Mouse (Mus musculus) E14TG2a.4 (cell line): ENCODE data around the gene Use1.
A peak's percentile ranks its signal among the peaks of the same experiment; 100 is the strongest.
"Not testable (repeated sequence)": the region's sequence is repeated elsewhere in the genome, so short reads cannot be mapped to it uniquely, and the experiment has no call there.

Experiments used
- H3K27me3 ChIP-seq: 2 replicates; pipeline ENCODE4 v1.6.1; 2014; ENCODE audit warnings: low read length, control low read depth; ENCODE audit not compliant: insufficient read depth
- H3K36me3 ChIP-seq: 2 replicates; pipeline ENCODE4 v1.6.1; 2014; ENCODE audit warnings: low read length, control low read depth; ENCODE audit not compliant: insufficient read depth
- H3K4me1 ChIP-seq: replicated peaks from 2 replicates; pipeline ENCODE4 v1.6.1; 2014; ENCODE audit warnings: low read depth, low read length, control low read depth
- H3K4me3 ChIP-seq: replicated peaks from 2 replicates; pipeline ENCODE4 v1.5.1; 2014; ENCODE audit warnings: mild to moderate bottlenecking, low read length
- H3K9me3 ChIP-seq: 2 replicates; pipeline ENCODE4 v1.6.1; 2014; ENCODE audit warnings: low read length, control low read depth
- CTCF ChIP-seq: conservative IDR thresholded peaks from 2 replicates; pipeline ENCODE4 v1.5.1; 2014; ENCODE audit warnings: low read length
- NANOG ChIP-seq: IDR thresholded peaks from 2 replicates; pipeline ENCODE4 v1.6.1; 2014; ENCODE audit warnings: borderline replicate concordance, low read length, mixed read lengths
- POU5F1 ChIP-seq: IDR thresholded peaks from 2 replicates; pipeline ENCODE4 v1.6.1; 2014; ENCODE audit warnings: low read length, borderline replicate concordance

Use1 gene

DNA sequence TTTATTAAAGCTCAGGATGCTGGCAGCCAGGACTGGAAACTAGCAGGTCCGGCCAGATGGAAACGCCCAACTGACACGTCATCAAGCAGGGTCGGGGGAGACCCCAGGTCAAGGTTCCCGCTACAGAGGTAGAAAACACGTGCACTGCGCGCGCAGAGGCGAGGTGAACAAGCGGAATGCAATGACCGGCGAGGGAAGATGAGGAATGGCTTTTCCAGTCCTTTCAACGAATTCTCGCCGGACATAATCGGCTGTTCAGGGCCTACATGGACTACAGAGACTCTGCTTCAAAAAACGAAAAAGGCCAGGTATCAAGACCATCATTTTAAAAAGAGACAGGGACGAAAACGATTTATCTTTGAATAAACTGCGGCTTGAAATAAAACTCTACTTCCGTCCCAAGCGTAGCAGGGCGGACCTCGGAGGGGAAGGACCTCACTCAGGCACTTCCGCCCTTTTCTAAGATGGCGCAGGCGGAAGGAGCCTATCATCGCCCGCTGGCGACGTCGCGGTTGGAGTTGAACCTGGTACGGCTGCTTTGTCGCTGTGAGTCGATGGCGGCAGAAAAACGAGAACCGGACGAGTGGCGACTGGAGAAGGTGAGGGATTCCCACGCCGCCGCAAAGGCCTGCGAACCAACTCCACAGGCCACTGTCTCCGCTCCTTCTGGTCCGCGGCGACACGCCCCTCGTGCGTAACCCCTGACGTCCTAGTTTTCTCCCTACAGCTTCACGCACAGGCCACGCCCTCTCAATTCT, at the start of gene Use1:
Gene Use1 (plus strand): TSS at position 78 of the 758 bp plus-strand sequence.
- TF ChIP-seq POU5F1, result no peak
- no peak for TF ChIP-seq NANOG
- TF ChIP-seq CTCF, result no peak
- Histone ChIP-seq H3K4me1 (peaks cover 43% of the 10 kb centered on the region), H3K9me3 (no peaks in the 10 kb centered on the region), H3K4me3 (peak within 1 kb of the TSS; percentile 86), H3K27me3 (no peaks in the 10 kb centered on the region), H3K36me3 (peaks cover 26% of the 10 kb centered on the region)

DNA sequence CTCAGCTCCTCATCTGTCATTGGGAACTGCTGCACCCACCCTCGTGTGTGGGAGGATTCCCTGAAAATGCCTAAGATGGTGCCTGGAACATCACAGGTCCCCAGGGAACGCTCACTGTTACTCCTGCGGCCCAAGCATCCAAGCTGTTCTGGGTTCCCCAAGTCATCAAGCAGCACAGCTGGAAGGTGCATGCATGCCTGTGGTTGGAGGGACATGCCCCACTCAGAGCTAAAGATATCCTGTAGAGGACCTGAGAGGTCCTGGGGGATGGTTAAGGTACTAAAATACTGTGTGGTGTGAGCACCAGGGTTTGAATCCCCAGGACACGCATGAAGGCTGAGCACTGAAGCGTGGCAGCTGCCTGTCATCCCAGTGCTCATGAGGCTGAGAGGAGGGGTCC, 48.0 kb upstream of the Use1 start:
- H3K36me3 ChIP-seq, result peaks cover 36% of the 10 kb centered on the region
- H3K4me1 ChIP-seq, H3K9me3 ChIP-seq, H3K4me3 ChIP-seq, H3K27me3 ChIP-seq: not testable (repeated sequence)

DNA sequence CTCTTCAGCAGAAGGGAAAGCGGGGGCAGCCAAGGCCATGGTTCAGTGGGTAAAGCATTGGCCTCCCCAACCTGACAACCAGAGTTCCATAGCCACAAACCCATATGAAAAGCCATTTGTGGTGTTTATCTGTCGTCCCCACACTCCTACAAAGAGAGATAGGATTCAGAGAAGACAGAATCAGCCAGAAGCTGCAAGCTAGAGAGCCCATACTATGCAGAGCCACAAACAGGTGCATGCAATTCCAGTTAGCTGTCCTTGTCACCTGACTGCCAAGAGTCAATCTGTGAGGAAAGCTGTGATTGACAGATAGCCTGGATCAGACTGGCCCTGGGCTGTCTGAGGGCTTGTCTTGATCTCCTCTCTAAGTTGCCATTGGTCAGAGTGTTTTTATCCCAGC, 46.9 kb upstream of the Use1 start:
- not testable (repeated sequence) for H3K27me3 ChIP-seq, H3K4me1 ChIP-seq, H3K9me3 ChIP-seq, H3K4me3 ChIP-seq
- peaks cover 47% of the 10 kb centered on the region for H3K36me3 ChIP-seq

DNA sequence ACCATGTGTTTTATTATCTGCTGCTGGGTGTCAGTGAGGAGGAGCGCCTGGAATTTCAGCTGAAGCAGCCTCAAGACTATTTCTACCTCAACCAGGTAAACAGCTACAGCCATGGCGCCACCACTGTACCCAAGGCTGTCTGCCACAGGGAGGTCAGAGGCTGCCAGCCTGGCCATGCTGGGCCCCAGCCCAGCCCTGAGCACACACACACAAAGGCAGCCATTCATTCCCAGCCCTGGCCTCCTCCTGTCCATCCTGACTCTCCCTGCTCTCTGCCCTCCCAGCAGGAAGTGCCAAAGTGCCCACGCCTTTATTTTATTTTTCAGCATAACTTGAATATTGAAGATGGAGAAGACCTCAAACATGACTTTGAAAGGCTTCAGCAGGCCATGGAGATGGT, 43.7 kb upstream of the Use1 start:
- no peak for TF ChIP-seq NANOG
- TF ChIP-seq POU5F1, result no peak
- TF ChIP-seq CTCF, result no peak
- peaks cover 58% of the 10 kb centered on the region for H3K36me3 ChIP-seq
- no peak overlapping the region for H3K4me3 ChIP-seq

DNA sequence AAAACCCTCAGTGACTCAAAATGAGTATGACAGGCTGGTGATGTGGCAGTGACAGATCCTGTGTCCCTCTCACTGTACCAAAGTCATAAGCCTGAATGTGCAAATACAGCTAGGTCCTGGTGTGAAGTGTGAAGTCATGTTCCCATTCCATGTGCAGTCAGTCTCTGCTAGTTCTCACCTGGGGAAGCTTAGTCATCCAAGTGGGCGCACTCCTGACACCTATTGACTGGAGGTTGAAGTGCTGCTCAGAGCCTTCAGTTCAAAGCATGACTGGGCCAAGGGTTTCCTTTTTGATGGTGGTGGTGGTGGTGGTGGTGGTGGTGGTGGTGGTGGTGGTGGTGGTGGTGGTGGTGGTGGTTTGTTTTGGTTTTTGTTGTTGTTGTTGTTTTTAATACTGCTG, 41.8 kb upstream of the Use1 start:
- H3K27me3 ChIP-seq, result no peaks in the 10 kb centered on the region
- H3K9me3 ChIP-seq, result no peaks in the 10 kb centered on the region
- no peak for TF ChIP-seq NANOG
- peak; percentile 27 for TF ChIP-seq CTCF
- H3K4me3 ChIP-seq, result no peak overlapping the region
- H3K36me3 ChIP-seq, result peaks cover 77% of the 10 kb centered on the region
- no peaks in the 10 kb centered on the region for H3K4me1 ChIP-seq

More for the DNA sequence above, 43.7 kb upstream of the Use1 start:
- no peaks in the 10 kb centered on the region for H3K4me1 ChIP-seq
- H3K27me3 ChIP-seq, result no peaks in the 10 kb centered on the region
- H3K9me3 ChIP-seq, result no peaks in the 10 kb centered on the region

DNA sequence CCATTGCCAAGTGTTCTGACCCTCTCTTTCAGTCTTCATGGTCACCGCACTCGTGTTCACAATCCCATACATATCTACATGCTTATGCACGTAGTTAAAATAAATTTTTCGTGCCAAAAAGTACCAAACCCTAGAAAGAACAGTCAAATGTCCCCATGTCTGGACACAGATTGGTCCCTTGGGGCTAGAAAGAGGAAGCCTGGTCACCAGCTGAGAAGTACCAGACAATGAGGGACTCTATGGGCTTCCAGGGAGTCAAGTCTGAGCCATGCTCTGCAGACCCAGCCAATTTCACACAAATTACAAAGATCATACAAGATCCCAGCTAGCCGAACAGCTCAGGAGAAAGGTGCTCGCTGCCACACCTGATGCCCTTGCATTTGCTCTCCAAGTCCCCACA, 28.8 kb upstream of the Use1 start:
- H3K4me1 ChIP-seq, H3K27me3 ChIP-seq, H3K9me3 ChIP-seq, H3K4me3 ChIP-seq: not testable (repeated sequence)
- H3K36me3 ChIP-seq, result peaks cover 70% of the 10 kb centered on the region

DNA sequence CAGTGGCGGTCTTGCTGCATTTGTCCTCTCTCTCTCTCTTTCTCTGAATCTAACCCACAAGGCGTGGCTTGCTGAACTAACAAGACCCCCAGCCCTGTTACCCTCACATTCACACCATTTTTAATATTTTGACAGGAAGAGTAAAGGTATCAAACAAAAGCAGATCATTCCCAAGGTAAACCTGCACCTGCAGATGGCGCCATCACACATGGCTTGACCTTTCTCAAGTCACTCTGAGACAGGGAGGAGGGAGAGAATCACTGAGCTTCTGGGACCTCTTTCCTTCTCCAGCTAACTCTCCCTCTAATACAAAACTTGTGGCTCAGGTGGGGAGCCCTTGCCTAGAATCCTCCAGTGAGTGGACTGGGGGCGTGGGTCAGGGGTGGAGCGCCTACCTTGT, 26.0 kb upstream of the Use1 start:
- no peak overlapping the region for H3K4me3 ChIP-seq
- TF ChIP-seq POU5F1 (no peak), NANOG (no peak), CTCF (peak; percentile 63)

DNA sequence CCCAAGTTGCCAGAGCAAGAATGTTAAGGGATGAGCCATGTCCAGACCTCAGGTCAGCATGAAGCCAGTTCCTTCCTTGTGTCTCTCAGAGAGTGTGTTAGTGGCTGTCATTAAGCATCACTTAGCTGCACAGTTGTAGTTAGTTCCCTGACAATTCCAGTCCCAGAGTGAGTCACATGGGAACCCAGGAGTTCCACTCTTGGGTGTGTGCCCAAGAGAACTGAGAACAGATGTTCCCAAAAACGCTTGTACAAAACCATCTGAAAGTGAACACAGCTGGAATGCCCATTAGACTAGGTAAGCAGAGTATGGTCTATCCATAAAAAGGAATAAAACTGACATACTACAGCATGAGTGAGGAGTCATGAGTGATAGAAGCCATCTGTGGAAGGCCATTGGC, 20.1 kb upstream of the Use1 start:
- Histone ChIP-seq H3K9me3 (no peaks in the 10 kb centered on the region), H3K36me3 (peaks cover 93% of the 10 kb centered on the region), H3K27me3 (no peaks in the 10 kb centered on the region), H3K4me3 (no peak overlapping the region), H3K4me1 (no peaks in the 10 kb centered on the region)
- TF ChIP-seq CTCF (no peak), NANOG (no peak), POU5F1 (no peak)

More for the DNA sequence above, 26.0 kb upstream of the Use1 start:
- Histone ChIP-seq H3K9me3 (no peaks in the 10 kb centered on the region), H3K4me1 (no peaks in the 10 kb centered on the region), H3K27me3 (no peaks in the 10 kb centered on the region), H3K36me3 (peaks cover 80% of the 10 kb centered on the region)

DNA sequence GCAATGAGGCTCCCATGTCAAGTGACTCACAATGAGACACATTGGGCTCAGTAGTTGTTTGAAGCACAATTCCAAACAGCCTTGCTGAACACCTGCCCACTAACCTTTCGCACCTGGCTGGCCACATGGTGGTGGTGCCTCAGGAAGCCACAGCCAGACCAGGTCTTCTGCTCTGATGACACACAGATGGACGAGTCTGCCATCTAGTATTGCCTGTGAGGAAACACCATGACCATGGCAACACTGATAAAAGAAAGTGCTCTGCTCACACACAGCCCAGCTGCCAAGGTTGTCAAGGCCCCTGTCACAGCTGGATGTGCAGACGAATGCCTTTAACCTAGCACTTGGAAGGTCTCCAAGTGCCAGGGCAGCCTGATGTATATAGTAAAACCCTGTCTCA, 15.5 kb upstream of the Use1 start:
- no peaks in the 10 kb centered on the region for H3K27me3 ChIP-seq
- no peaks in the 10 kb centered on the region for H3K9me3 ChIP-seq
- H3K4me1 ChIP-seq, result no peaks in the 10 kb centered on the region
- peaks cover 97% of the 10 kb centered on the region for H3K36me3 ChIP-seq
- no peak overlapping the region for H3K4me3 ChIP-seq
- TF ChIP-seq POU5F1 (no peak), CTCF (no peak), NANOG (no peak)

DNA sequence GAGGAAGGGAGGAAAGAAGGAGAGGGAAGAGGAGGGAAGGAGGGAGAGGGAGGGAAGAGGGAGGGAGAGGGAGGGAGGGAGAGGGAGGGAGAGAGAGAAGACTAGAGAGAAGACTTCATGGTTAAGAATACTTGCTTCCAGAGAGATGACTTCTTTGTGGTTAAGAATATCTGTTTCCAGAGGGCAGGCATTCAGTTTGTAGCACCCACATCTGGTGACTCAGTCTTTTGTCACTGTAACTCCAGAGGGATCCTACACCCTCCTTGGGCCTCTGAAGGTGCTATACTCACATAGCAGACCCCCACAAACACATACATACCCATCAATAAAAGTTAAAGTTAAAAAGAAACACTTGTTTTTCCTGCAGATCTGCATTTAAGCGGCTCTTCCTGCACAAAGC, 15.1 kb upstream of the Use1 start:
- Histone ChIP-seq H3K4me3 (no peak overlapping the region), H3K4me1 (no peaks in the 10 kb centered on the region), H3K36me3 (peaks cover 97% of the 10 kb centered on the region), H3K9me3 (no peaks in the 10 kb centered on the region), H3K27me3 (no peaks in the 10 kb centered on the region)
- TF ChIP-seq POU5F1 (no peak), NANOG (no peak), CTCF (no peak)
